Mouse (Mus musculus) regulatory T cell (primary cell): ENCODE measurements at regions not wholly inside any gene's neighbourhood (a gene's known extent, or its start where the extent isn't known, plus 50 kb on each side); places are given as distances from the start of the nearest gene placed in this dataset.

Experiments
- in situ Hi-C: fragments of 300-600 bp; cut with MboI, MseI; formaldehyde crosslinking; loops from one replicate; pipeline ENCODE4 v1.15.1; 2025; ENCODE audit warnings: high pct_unique_total_duplicates

- in situ Hi-C loops = loop anchor here (5.0 to 10.0 kb wide), 2 partner anchors 36 to 1258 kb away; no protein-coding TSS in a partner anchor
Observed at GRCm38 (mm10) chr14:75396511-75397026, 59.2 kb upstream of the Siah3 start.

DNA sequence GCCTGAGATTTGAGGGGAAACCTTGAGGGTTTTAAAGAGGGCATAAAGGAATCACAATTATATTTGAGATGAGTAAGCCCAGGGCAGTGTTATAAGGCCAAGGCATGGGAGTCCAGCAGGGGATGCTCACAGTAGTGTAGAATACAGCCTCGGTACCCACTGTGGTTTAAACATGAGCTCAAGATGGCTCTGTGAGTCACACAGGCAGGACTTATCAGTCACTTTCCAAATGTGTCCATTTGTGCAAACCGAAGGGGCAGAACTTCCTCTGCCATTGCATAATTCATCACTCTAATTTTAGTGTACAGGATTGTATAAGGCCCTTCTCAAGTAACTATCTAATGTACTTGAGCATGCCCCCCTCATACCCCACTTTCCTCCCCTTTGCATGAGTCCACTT, 56.1 kb upstream of the Siah3 start:
- in situ Hi-C loops = loop anchor here (5.0 to 10.0 kb wide), 2 partner anchors 33 to 1255 kb away; no protein-coding TSS in a partner anchor

- in situ Hi-C loops = no loop called here
Observed at GRCm38 (mm10) chr14:75402483-75403103, 53.2 kb upstream of the Siah3 start.
